Mouse (Mus musculus): Measurements from ENCODE around the gene Olfr821. TPM values are rescaled to one million over a fixed set of nuclear protein-coding genes. Genes with fewer than 3 reads are reported as not detected.
"Not testable (repeated sequence)": the region's sequence is repeated elsewhere in the genome, so short reads cannot be mapped to it uniquely, and the experiment has no call there.

Gene Olfr821
- not detected in 2 replicates for polyA plus RNA-seq (2015; fragmentation: Nextera tagmentation; extraction: Ambion mirVana)

GRCm38 (mm10) chr10:130030048-130030447, at the start of gene Olfr821:
Gene Olfr821 (plus strand): TSS chr10:130030348.
- ATAC-seq (ENCODE audit: low read depth) = no peak
- H3K4me1 ChIP-seq (replicated peaks) = no peaks in the 10 kb centered on the region

DNA sequence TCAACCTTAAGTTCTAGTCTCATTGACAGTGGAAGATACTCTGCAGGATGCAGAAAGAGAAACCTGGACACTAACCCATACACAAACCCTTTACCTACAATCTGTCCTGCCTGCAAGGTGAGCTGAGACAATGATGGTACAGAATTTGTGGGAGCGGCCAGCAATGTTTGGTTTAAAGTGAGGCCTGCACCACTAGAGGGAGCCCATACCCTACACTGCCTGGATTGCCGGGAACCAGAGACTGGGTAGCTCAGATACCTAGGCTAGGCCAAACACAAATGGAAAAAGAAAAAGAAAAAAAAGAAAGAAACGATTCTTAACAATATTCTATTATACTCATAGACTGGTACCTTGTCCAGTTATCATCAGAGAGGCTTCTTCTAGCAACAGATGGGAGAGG, 48.3 kb upstream of the Olfr821 start:
- H3K9me3 ChIP-seq; ATAC-seq (ENCODE audit: low read depth); H3K4me2 ChIP-seq; H3K27ac ChIP-seq (replicated peaks); H3K27me3 ChIP-seq; H3K4me1 ChIP-seq (replicated peaks); H3K36me3 ChIP-seq; H3K9ac ChIP-seq; H3K4me3 ChIP-seq: not testable (repeated sequence)
- no CpG with 5 or more reads among the region's 3 CpGs for WGBS

More at GRCm38 (mm10) chr10:130030048-130030447, at the start of gene Olfr821:
- no peak within 1 kb of the TSS for H3K4me2 ChIP-seq
- H3K27ac ChIP-seq (replicated peaks) = no peak within 1 kb of the TSS
- H3K9ac ChIP-seq = no peak within 1 kb of the TSS
- H3K4me3 ChIP-seq = no peak within 1 kb of the TSS
- H3K27me3 ChIP-seq = no peaks in the 10 kb centered on the region
- no peaks in the 10 kb centered on the region for H3K9me3 ChIP-seq
- H3K36me3 ChIP-seq = no peaks in the 10 kb centered on the region

- H3K4me2 ChIP-seq; H3K27me3 ChIP-seq; H3K9ac ChIP-seq; ATAC-seq (ENCODE audit: low read depth); H3K4me1 ChIP-seq (replicated peaks); H3K9me3 ChIP-seq; H3K27ac ChIP-seq (replicated peaks); H3K4me3 ChIP-seq; H3K36me3 ChIP-seq: not testable (repeated sequence)
- no CpG with 5 or more reads among the region's 1 CpGs for WGBS
Measured at GRCm38 (mm10) chr10:129984962-129985361, 45.2 kb upstream of the Olfr821 start, which contains the start of gene Gm10310. Gene Gm10310 (minus strand): TSS chr10:129985062.

GRCm38 (mm10) chr10:130004104-130004503, 26.0 kb upstream of the Olfr821 start:
- not testable (repeated sequence) for H3K9me3 ChIP-seq; H3K9ac ChIP-seq; H3K27ac ChIP-seq (replicated peaks); H3K4me3 ChIP-seq; ATAC-seq (ENCODE audit: low read depth); H3K4me1 ChIP-seq (replicated peaks); H3K4me2 ChIP-seq; H3K36me3 ChIP-seq; H3K27me3 ChIP-seq
- 86% methylated on average over 4 of the region's 4 CpGs for WGBS

DNA sequence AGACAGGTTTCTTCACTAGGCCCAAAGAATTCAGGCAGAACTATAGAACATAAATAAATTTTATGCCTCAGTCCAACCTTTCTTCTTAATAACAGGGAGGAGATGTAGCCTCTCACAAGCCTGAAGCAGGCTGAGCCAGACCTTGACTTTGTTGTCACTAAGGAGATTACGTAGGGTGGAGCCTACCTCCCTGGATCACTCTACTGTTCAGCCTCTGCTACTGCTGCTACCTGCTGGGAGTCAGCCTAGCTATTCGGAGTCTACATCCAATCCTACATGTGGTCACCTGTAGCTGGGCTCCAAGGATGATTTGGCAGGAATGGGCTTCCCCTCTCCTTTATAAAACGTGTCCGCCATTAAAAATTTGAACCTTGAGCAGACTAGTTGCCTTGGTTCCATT, 24.8 kb upstream of the Olfr821 start:
- H3K4me2 ChIP-seq; H3K9ac ChIP-seq; H3K36me3 ChIP-seq; H3K27ac ChIP-seq (replicated peaks); H3K4me3 ChIP-seq; H3K9me3 ChIP-seq; ATAC-seq (ENCODE audit: low read depth); H3K27me3 ChIP-seq; H3K4me1 ChIP-seq (replicated peaks): not testable (repeated sequence)
- 84% methylated on average over 4 of the region's 4 CpGs for WGBS

GRCm38 (mm10) chr10:130012321-130012720, 17.8 kb upstream of the Olfr821 start, which contains the start of gene Olfr820:
Gene Olfr820 (plus strand): TSS chr10:130012621.
- Histone ChIP-seq H3K27ac (replicated peaks) (no peak within 1 kb of the TSS), H3K27me3 (no peaks in the 10 kb centered on the region), H3K9ac (no peak within 1 kb of the TSS), H3K36me3 (no peaks in the 10 kb centered on the region), H3K9me3 (no peaks in the 10 kb centered on the region), H3K4me3 (no peak within 1 kb of the TSS), H3K4me2 (no peak within 1 kb of the TSS), H3K4me1 (replicated peaks) (no peaks in the 10 kb centered on the region)
- no peak for ATAC-seq (ENCODE audit: low read depth)

DNA sequence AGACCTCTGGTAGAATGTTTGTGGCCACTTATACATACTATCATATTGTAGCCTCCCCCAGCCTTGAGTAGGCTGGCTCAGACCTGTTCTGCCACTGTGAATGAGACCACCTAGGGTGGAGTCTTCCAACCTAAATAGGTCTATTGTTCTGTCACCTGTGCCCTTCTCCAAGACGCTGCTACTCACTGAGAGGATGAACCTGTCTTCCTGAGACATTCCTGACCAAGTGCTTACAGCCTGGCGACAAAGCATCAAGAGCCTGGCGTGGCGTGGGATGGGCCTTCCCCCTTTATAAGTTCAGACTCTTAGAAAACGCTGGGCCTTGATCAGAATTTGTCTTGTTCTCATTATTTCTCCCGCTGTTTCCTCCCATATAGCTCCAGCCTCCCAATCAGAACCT, 6.9 kb downstream of the Olfr821 start:
- no peak overlapping the region for H3K4me2 ChIP-seq
- no peak overlapping the region for H3K4me3 ChIP-seq
- H3K27me3 ChIP-seq = no peaks in the 10 kb centered on the region
- H3K9me3 ChIP-seq = no peaks in the 10 kb centered on the region
- H3K4me1 ChIP-seq (replicated peaks) = no peaks in the 10 kb centered on the region
- no peak overlapping the region for H3K9ac ChIP-seq
- 73% methylated on average over 6 of the region's 6 CpGs for WGBS
- no peak overlapping the region for H3K27ac ChIP-seq (replicated peaks)
- no peaks in the 10 kb centered on the region for H3K36me3 ChIP-seq
- ATAC-seq (ENCODE audit: low read depth) = no peak

GRCm38 (mm10) chr10:130070910-130071309, 40.8 kb downstream of the Olfr821 start, which contains the start of gene Olfr822:
Gene Olfr822 (plus strand): TSS chr10:130071210.
- H3K27ac ChIP-seq (replicated peaks) = no peak within 1 kb of the TSS
- H3K4me3 ChIP-seq = no peak within 1 kb of the TSS
- H3K27me3 ChIP-seq = no peaks in the 10 kb centered on the region
- H3K4me2 ChIP-seq = no peak within 1 kb of the TSS
- no peak within 1 kb of the TSS for H3K9ac ChIP-seq
- no peaks in the 10 kb centered on the region for H3K4me1 ChIP-seq (replicated peaks)
- H3K9me3 ChIP-seq = no peaks in the 10 kb centered on the region
- no peak for ATAC-seq (ENCODE audit: low read depth)
- H3K36me3 ChIP-seq = no peaks in the 10 kb centered on the region

Other genes starting within 250 kb of the Olfr821 start
- not detected in 2 replicates for gene Olfr810, start 235.4 kb upstream of the Olfr821 start, polyA plus RNA-seq (2015; fragmentation: Nextera tagmentation; extraction: Ambion mirVana)
- gene Olfr811, start 226.0 kb upstream of the Olfr821 start, polyA plus RNA-seq (2015; fragmentation: Nextera tagmentation; extraction: Ambion mirVana) = not detected in 2 replicates
- not detected in 2 replicates for gene Olfr812, start 184.3 kb upstream of the Olfr821 start, polyA plus RNA-seq (2015; fragmentation: Nextera tagmentation; extraction: Ambion mirVana)
- gene Olfr813, start 175.0 kb upstream of the Olfr821 start, polyA plus RNA-seq (2015; fragmentation: Nextera tagmentation; extraction: Ambion mirVana) = not detected in 2 replicates
- gene Olfr814, start 150.5 kb upstream of the Olfr821 start, polyA plus RNA-seq (2015; fragmentation: Nextera tagmentation; extraction: Ambion mirVana) = not detected in 2 replicates
- gene Olfr815, start 124.5 kb upstream of the Olfr821 start, polyA plus RNA-seq (2015; fragmentation: Nextera tagmentation; extraction: Ambion mirVana) = not detected in 2 replicates
- gene Olfr816, start 114.8 kb upstream of the Olfr821 start, polyA plus RNA-seq (2015; fragmentation: Nextera tagmentation; extraction: Ambion mirVana) = not detected in 2 replicates
- not detected in 2 replicates for gene Olfr818, start 81.2 kb upstream of the Olfr821 start, polyA plus RNA-seq (2015; fragmentation: Nextera tagmentation; extraction: Ambion mirVana)
- not detected in 2 replicates for gene Olfr819, start 63.1 kb upstream of the Olfr821 start, polyA plus RNA-seq (2015; fragmentation: Nextera tagmentation; extraction: Ambion mirVana)
- gene Olfr247, start 54.2 kb upstream of the Olfr821 start, polyA plus RNA-seq (2015; fragmentation: Nextera tagmentation; extraction: Ambion mirVana) = not detected in 2 replicates
- not detected in 2 replicates for gene Gm10310, start 45.3 kb upstream of the Olfr821 start, polyA plus RNA-seq (2015; fragmentation: Nextera tagmentation; extraction: Ambion mirVana)
- not detected in 2 replicates for gene Olfr820, start 17.7 kb upstream of the Olfr821 start, polyA plus RNA-seq (2015; fragmentation: Nextera tagmentation; extraction: Ambion mirVana)
- gene Olfr822, start 40.9 kb downstream of the Olfr821 start, polyA plus RNA-seq (2015; fragmentation: Nextera tagmentation; extraction: Ambion mirVana) = not detected in 2 replicates
- not detected in 2 replicates for gene Olfr823, start 85.0 kb downstream of the Olfr821 start, polyA plus RNA-seq (2015; fragmentation: Nextera tagmentation; extraction: Ambion mirVana)
- not detected in 2 replicates for gene Olfr824, start 99.7 kb downstream of the Olfr821 start, polyA plus RNA-seq (2015; fragmentation: Nextera tagmentation; extraction: Ambion mirVana)
- not detected in 2 replicates for gene Olfr825, start 136.4 kb downstream of the Olfr821 start, polyA plus RNA-seq (2015; fragmentation: Nextera tagmentation; extraction: Ambion mirVana)
- gene Olfr826, start 153.8 kb downstream of the Olfr821 start, polyA plus RNA-seq (2015; fragmentation: Nextera tagmentation; extraction: Ambion mirVana) = not detected in 2 replicates
- not detected in 2 replicates for gene Olfr827, start 184.1 kb downstream of the Olfr821 start, polyA plus RNA-seq (2015; fragmentation: Nextera tagmentation; extraction: Ambion mirVana)
- gene Neurod4, start 249.9 kb downstream of the Olfr821 start, polyA plus RNA-seq (2015; fragmentation: Nextera tagmentation; extraction: Ambion mirVana) = 5.4 and 6.1 TPM in 2 replicates

Data from neural tube, embryonic 13.5 days (tissue).